Mouse (Mus musculus): ENCODE measurements around the gene Bmp2k. TPM values are rescaled to one million over a fixed set of nuclear protein-coding genes. Genes with fewer than 3 reads are reported as not detected.

The Bmp2k gene
- 10 to 100 TPM; 14.3 to 16.1 TPM for total RNA-seq (2021)

DNA sequence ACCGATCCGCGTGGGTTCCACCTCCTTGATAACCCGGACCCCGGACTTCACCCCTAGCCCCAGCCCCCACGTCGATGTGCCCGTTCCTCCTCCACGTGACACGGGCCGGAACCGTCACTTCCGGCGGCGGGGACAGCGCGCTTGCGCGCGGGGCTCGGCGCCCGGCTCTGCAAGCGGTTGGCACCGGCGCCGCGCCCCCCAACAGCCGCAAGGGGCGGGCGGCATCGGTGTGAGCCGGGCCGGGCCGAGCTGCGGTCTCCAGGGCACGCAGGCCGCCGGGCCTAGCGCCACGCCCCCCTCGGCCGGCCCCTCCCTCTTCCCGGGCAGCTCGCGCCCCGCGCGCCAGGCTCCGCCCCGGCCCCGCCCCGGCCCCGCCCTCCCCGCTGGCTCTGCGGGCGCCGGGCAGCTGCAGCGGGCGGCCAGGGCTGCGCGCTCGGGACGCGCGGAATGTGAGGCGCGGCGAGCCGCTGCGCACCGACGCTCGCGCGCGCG is at the start of gene Bmp2k:
Gene Bmp2k, plus strand, starts transcription at position 380 of the 492 bp plus-strand sequence.
- intact Hi-C loops (cut with DNase I): no loop called here

DNA sequence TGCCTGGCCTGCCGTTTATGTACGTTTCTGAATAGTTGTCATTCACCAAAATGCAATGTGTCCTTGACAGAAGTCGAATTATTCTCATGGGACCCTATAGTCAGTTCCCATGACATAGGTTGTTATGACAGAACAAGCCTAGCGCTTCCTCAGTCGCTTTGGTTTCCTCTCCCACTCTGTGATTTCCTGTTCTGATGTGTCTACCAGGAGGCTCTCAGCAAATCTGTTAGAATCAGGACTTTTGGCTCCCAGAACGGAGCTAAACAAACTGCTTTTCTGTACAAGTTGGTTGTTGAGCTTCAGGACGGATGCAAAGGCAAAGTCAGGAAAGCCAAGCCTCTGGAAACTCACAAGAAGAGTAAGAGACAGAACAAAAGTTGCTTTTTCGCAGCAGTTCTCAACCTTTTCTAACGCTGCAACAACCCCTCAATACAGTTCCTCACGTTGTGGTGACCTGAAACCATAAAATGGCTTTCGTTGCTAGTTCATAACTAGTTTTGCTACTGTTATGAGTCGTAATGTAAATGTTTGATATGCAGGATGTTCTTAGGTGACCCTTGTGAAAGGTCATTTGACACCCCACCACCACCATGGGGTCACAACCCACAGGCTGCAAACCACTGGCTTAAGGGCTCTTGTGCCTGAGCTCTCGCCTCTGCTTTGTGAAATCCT is 48.5 kb upstream of the Bmp2k start:
- intact Hi-C loops (cut with DNase I): no loop called here
- no peak for DNase-seq

More for the DNA sequence above, at the start of gene Bmp2k:
- peak; percentile 91 for DNase-seq

DNA sequence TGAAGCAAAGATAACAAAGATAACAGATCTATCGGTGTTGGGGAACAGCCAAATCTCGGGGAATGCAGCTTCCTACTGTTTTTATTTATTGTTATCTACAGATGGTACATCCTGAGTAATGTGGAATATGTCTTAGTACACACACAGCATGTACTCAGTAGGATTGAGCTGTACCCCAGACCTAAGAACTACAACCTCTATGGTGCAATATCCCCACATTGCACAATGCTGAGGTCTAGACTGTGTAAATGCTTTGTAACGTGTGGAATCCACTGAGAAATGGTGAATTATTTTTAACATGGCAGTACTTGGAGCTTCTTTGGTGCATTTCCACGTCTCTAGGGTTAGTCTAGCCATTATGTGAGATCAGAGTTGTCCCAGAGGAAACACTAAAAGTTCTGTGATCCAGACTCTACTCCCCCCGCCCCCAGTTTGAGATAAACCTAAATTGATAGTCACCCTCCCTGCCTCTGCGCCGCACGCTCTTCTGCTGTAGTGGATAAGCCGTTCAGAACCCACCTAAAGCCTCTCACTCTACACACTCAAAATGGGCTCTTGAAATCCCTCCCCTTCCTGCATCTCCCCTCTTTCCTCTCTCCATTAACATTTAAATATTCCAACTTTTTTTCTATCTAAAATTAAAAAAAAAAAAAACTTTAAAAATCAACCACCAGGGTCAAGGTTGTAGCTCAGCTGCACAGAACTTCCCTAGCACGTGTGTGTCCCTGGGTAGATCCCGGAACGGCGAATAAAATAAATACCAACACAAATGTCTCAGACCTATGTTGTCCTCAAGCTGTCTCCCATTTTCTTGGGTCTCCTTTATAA is 47.4 kb upstream of the Bmp2k start:
- no peak for DNase-seq
- intact Hi-C loops (cut with DNase I): no loop called here

DNA sequence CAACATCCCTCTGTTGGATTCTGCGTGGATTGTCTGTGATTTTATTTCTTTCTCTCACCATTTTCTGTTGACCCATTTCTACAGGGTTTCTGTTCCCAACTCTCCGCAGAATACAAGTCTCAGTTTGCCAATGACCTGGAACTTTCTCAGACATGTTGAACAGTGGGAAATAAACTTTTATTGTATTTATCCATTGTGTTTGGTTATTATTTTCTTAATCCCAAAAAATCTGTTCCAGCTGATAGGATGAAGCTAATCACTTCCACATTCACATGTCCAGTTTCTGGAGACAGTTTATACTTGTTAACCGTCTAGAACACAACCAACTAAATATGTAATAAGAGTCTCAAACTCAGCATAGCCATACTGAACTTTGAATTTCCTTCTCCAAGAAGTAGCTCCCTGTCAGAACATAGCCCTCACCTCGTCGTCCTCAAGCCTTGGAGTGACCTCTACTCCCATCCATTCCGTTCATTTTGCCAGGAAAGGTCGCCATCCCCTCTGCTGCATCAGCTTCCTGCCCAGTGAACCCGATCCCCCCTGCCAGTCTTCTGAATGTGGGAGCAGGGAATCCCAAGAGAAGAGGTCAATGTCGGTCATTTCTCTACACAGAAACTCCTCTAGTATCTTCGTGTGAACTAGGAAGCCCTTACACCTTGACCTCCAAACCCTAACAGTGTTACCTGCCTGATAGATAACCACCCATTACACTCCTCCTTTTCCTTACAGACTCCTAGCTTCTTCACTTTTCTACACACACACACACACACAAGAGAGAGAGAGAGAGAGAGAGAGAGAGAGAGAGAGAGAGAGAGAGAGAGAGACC is 46.6 kb upstream of the Bmp2k start:
- no peak for DNase-seq
- intact Hi-C loops (cut with DNase I): no loop called here

DNA sequence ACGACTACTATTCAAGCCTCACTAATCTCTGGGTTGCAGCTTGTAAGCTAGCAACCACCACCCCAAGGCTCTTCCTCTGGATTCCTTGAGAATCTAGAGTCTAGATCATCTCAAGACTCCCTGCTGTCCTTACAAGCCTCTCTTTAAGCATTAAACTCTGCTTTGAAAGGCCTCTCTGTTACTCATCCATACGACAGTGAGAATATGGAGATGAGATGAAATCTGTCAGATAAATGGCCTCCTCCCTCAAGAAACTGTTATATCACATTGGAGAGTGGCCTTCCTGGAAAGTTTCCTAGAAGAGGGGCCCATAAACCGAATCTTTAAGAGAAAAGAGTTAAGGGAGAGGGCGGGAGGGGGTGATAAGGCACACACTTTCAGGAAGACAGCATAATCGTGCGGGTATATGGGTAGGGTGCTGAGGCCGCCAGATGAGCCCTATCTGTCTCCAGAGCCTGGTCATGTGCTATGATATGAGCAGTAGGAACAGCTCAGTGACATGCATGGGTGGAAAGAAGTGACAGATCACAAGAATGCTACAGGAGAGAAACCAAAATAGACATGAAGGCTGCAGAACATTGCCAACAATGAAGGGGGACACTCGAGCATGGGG is 45.9 kb upstream of the Bmp2k start:
- intact Hi-C loops (cut with DNase I): no loop called here
- no peak for DNase-seq

DNA sequence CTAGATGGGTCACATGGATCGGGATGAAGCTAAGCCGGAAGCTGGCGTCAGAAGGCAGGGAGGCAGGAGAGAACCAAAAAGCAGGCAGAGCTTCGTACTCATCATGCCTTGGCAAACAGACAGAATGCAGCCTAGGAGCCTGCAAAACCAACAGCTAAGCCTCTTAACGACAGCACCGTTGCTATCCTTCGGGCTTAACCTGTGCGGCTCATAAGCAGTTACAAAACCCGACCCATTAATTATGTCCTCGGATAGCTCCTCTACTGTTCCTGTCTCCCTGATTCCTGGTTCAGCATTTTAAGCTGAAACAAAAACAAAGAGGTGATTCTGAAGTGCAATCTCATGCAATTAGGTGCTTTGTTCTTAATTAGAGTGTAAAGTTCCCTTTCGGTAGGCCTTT is 43.4 kb upstream of the Bmp2k start:
- no peak for DNase-seq
- intact Hi-C loops (cut with DNase I): no loop called here

DNA sequence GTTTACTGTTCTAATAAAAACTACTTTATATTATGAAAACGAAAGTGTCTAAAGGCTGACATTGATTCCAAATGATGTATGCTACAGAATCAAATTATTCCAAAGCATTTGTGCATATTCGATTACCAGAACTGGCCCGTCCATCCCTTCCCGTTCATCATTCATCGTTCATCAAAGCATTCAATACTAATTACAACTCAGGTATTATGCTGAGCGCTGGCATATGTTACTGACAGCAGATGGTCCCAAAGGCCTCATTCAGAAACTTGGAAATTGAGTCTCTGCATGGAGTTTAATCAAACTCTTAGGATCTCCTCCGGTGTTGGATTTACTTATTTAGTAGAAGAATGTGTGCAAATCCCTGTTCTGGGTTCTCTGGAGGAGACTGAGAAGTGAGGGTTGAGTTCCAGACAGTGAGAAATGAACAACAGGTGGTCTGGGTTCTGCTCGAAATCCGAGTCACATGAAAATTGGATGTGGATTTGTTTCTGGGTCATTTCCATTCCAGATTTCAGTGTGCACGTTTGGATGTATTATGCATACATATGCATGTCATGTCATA is 42.9 kb upstream of the Bmp2k start:
- intact Hi-C loops (cut with DNase I): no loop called here
- DNase-seq: no peak

DNA sequence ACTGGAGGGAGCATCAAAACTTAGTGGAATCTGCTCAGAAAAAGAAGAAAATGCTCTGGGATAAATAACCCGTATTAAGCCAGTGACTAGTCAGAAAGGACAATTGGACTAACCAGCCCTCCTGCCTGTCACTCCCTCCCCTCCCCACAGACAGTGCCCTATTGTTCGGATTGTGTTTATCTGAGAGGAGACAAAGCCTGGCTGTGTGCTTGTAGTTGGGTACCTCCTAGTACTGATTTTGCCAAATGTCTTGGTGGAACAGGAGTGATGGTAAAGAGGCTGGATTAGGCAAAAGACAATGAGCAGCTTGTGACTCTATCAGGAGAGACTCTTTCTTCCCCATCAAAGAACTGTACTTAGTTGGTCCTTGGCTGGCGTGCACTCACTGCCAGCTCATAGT is 40.6 kb upstream of the Bmp2k start:
- DNase-seq: no peak
- intact Hi-C loops (cut with DNase I): no loop called here

DNA sequence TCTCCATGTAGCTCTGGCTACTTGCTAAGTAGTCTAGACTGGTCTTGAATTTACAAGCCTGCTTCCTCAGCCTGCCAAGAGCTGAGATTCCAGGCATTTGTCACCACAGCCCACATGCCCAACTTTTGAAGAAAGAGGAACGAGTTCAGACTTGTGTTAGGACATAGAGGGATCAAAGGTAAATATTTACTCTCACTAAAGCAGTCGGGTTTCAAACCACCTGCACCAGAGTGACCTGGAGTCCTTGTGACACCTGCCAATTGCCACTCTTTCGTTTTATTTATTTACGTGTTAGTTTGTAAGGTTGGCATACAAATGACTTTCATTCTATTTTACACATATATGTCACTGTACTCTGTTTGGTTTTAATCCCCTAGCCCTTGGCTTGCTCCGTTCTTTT is 36.4 kb upstream of the Bmp2k start:
- no peak for DNase-seq
- intact Hi-C loops (cut with DNase I): no loop called here

DNA sequence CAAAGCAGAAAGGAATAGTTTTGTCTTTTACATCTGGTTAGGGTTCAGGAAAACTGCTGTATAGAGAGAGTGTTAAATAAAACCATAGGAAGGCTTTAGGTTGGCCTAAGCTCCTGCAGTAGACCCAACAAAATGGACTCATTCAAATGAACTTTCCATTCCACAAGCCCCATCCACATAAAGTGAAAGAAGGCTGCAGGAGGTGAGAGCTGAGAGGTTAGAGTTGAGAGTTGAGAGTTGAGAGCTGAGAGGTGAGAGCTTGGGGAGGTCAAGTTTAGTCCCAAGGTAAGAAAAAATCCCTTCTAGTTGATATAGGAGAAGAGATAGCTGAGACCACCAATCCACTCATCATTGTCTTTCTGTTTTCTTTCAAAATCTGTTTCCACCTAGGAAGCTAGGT is 35.6 kb upstream of the Bmp2k start:
- no peak for DNase-seq
- intact Hi-C loops (cut with DNase I): no loop called here

DNA sequence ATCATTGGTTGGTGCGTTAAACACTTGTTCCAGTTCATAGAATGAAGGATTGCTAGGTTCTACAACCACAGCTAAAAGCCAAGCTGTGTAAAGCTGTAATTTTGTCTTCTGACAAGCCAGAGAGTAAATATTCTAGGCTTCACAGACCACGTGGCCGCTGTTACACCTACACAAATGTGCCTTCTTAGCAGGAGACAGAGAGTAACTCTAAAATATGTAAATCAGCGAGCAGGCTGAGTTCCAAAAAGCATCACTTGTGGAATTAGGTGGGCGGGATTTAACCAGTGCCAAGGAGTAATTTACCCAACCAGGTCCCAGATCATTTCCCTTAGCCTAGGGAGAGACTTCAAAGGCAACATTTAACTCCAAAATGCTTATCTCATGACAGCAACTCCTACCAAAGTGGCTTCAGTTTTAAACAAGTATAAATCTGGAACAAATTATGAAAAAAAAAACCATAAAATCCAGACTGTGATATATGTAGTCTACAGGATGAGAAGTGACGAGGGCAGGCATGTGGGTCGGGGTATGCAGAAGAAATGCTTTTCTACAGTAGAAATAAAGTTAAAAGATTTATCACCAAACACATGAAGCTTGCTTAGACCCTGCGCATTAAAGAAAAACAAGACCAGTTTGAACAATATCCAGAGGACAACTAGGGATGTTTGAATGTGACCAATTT is 35.1 kb upstream of the Bmp2k start:
- no peak for DNase-seq
- intact Hi-C loops (cut with DNase I): no loop called here

DNA sequence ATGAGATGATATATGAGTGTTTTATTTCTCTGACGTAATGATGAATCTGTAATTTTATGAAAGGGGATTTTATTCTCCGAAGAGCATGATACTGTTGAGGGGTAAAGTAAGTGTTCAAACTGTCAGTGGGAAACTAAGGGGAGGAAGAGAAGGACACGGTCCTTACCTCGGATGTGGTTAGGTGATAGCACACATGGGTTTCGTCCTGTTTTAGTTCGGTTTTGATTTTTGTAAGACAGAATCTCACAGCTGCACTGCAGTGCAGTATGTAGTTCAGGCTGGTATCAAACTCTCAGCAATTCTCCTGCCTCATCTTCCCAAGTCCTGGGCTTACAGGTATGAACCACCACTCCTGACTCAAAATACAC is 34.6 kb upstream of the Bmp2k start:
- intact Hi-C loops (cut with DNase I): no loop called here
- no peak for DNase-seq

DNA sequence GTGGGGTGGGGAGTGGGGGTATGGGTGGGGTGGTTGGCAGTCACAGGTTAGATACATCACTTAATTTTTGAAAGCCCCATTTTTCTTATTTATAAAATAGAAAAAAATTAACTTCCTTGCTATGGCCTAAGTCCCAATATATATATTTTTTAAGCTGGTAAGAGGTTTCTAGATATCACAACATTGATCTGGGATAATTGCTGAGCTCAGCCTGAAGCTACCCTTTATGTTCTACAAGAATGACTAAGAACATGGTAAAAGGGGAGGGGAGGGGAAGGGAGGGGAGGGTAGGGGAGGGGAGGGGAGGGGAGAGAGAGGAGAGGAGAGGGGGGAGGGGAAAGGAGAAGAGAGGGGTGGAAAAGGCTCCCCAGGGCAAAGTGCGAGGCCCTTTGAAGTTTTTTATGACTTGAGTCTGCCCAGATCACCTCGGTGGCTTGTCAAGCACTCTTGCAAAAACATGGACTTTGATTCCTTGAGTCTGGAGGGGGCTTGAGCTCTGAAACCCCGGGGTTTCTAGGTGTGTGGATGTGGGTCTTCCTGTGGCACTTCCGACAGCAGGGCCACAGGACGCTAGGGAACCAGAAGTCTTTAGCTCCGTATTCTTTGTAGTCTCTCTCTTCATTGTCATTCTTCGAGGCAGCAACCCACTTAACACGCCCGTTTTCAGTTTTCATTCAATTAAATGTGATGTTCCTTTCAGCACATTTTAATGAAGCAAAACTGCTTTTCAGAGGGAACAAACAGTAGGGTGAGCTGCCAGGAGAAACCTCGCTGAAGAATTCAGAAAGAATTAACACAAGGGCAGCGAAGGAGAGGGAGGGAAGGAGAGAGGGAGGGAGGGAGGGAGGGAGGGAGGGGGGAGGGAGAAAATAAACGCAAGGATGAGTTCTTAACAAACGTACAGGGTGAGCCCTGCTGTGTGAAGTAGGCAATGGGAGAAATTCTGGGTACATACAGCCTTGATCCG is 33.1 kb upstream of the Bmp2k start:
- intact Hi-C loops (cut with DNase I): no loop called here
- DNase-seq: no peak

DNA sequence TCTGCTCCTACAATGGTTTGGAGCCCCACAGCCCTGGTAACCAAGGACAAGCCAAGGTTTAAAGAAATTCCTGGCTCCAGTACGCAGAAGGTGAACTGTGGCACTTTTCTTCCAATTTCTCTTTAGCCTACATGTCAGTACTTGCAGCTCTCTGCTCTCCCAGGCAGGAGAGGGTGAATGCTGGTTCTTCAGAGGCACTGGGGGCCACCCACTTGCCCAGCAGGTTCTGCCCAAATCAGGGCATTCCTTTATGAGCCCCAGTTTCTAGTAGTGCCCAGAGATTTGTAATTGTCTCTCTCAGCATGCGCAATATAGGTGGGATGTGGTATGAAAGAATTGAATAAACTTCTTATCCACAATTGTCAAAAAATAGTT is 32.5 kb upstream of the Bmp2k start:
- no peak for DNase-seq
- intact Hi-C loops (cut with DNase I): no loop called here

DNA sequence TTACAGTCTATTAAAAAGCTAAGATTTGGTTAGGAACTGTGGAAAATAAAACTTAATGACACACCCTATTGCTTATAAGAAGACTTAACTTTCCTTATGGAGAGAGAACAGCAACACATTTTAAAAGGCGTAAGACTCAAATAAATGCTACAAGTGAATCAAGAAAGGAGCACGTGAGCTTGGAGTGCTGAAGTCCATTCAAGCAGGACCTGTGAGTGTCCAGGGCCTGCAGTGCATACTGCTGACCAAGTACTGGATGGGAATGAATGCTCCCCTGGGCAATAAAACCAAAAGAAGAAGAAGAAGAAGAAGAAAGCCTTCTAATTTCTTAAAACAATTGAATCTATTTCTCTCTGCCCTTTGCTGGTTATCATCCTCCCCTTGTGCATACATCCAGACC is 32.0 kb upstream of the Bmp2k start:
- intact Hi-C loops (cut with DNase I): no loop called here
- DNase-seq: no peak

DNA sequence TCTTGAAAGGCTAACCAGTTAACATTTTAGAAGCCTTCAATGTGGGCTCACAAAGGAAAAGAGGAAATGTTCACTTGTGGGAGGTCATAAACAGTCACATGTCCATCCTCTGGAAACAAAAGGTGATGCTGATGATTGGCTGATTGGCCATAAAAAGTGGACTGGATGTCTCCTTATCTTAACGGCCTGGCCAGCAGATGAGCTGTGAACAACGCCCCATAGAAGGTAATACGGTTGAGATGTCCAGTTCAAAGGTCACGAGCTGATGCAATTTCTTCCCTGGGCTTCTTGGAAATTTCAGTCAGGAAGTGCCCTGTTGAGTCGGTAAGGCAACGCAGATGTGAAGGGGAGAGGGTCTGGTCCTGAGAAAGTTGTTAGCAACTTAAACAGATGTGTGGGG is 28.9 kb upstream of the Bmp2k start:
- intact Hi-C loops (cut with DNase I): no loop called here
- no peak for DNase-seq

DNA sequence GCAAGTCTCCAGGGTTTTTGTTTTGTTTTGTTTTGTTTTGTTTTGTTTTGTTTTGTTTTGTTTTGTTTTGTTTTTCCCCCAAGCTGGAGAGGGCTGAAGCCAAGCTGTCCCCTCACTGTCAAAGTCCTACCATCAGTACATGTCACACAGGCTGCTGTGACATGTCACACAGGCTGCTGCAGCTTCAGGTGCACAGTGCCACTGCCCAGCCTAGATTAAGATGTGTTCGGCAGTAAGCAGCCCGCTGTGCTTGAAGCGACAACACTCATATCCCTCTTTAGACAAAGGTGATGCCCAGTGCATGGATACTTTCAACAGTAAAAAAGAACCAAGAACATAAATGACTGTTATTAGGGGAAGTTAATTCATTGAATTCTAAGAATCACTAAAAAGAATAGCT is 28.5 kb upstream of the Bmp2k start:
- intact Hi-C loops (cut with DNase I): no loop called here
- no peak for DNase-seq

DNA sequence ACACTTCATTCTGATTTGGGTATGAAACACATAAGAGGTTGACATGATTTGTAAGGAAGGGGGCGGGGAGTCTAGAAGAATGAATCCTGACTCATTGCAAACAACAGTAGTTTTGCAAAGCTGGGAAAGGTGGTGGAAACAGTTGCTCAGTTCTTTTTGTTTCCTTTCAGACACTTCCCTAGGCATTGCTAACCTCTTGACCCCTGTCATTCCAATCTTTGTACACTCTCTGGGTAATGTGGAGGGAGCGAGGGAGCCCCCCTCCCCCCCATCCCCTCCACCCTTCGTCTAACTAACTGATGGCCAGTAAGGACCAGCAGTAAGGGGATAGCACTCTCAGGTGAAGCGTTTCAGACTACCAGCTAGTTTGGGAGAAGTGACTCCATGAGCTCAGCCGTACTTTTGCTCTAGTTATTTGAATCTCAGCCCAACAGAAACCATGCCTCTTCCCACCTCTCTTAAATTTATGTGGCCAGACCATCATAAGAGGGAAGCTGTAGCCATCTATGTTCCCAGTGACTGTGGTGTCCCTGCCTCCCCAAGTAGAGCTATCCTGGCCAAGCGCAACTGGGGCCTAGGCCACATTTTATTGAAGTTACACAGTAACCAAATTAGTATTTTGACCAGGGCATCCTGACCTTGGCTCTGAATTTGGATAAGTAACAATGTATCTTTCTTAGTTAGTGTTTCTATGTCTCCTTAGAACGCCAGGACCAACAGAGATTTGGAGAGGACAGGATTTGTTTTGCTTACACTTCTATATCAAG is 27.6 kb upstream of the Bmp2k start:
- intact Hi-C loops (cut with DNase I): no loop called here
- DNase-seq: no peak
